Mouse (Mus musculus): ENCODE data around the gene Klf13.

Gene Klf13

DNA sequence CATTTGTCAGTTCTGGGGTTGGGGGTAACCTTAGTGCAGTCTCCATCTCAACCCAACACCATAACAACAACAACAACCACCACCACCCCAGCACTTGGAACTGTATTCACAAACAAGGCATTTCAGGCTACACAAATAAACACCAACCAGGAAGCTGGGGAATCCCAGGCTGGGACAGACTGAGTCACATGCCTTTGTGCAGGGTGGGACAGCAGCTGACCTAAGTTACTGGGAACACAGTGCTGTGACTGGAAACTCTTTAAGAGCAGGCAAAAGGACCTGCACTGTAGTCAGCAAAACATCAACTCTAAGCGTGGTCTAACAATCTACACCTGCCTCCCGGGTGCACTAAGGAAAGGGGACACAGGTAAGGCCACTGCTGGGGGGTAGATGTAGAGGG, 33.5 kb downstream of the Klf13 start:
- DNase-seq = no peak

DNA sequence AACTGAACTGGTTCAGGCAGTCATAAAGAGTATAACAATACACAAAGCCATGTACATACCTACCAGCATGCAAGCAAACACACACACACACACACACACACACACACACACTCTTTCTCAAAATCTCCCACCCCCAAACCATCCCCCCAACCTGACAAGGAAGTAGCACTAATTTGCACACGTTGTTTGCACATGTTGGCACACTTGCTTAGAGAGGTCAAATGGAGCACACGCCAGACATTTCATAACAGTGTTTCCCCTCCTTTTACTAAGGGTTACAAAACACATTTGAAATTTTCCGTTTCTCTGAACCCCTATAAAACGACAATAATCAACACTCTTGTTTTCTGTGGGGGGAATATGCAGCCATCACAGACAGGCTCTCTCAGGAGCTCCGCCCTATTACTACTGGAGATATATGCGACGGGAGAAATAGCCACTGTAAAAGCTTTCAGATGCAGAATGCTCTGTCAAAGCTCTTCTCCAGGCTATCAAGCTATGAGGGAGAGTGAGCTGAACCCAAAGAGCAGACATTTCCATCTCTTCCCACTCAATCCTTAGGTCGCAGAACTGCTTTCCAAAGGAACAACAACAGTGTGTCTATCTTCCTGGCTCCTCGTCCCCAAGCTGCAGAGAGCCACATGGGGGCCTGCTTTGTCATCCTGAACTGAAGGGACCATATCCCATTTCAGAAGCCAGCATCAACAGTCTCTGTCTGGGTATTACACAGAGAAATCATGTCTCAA, 34.9 kb downstream of the Klf13 start:
- no peak for DNase-seq

DNA sequence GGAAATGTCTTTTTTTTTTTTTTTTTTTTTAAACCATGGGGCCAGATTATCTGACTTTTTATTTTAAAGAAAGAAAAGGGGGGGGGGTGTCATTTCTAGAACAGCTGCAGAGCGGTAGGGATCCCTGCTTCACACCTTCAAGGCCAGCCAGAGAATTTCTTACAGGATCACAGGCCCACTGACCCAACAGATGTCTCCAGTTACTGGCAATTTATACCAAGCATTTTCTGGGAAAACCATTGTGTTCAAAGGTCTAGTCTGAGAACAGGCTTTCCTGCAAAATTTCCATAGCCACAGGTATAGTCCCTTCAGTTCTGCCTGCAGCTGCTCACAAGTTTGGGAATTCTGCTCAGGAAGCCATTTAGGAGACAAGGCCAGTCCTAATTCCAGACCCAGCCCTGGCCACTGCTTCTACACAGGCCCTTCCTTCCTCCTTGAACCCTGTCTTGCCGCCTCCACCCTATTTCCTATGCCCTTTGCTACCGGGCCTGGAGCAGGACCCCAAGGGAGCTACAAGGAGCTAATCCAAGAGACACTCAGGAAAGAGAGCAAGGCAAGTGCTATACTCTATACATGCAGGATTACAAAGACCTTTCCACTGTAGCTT, 36.0 kb downstream of the Klf13 start:
- no peak for DNase-seq

GRCm38 (mm10) chr7:63901942-63902341, 36.8 kb downstream of the Klf13 start:
- DNase-seq = no peak

GRCm38 (mm10) chr7:63901346-63901745, 37.4 kb downstream of the Klf13 start:
- peak; percentile 76 for DNase-seq

DNA sequence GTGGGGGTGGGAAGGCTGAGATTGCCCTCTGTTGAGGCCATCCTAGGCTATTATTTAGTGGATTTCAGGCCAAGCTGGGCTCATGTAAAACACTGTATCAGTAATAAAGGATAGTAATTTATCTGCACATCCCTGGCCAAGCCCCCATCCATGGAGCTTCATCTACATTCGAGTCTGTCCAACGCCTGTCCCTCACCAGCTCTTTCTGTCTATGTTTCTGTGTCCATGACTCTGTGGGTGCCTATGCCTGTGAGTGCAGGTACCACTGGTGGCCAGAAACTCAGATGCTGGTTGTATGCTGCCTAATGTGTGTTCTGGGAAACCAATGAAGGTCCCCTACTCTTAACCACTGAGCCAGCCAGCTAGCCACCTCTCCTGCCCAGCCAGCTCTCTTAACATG, 38.3 kb downstream of the Klf13 start:
- no peak for DNase-seq

DNA sequence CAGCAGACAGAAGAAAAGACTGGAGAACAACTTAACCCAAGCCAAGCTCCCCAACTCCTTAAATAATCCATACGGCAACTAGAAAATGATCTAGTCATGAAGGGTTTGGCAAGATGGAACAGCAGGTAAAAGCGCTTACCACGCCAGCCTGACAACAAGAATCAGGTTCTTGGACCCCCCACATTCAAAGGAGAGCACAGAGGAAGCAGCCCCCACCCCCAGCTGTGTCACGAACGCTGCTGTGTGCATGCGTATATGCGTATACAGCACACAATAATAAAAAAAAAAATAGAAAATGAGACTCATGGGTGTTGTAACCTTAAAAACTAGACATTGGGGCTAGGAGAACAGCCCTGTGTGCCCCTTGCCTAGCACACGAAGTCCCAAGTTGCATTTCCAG, 38.8 kb downstream of the Klf13 start:
- DNase-seq = no peak

GRCm38 (mm10) chr7:63898201-63898600, 40.5 kb downstream of the Klf13 start:
- no peak for DNase-seq

DNA sequence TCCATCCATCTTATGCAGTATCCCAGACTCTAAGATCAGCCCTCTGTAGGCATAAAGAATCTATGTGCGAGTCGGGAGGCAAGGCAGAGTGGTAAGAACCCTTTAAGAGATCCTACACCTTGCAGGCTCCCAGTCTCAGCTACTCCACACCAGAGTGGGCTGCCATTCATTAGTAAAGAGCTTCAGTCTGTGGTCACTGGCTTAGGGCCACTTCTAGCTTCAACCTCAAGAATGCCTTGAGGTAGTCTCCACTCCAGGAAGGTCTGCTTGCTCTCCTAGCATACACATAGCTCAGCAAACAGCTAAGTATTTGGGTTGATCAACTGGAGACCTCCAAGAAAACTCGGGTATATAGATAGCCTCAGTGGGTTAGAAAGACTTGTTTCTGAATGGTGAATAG, 41.1 kb downstream of the Klf13 start:
- DNase-seq = no peak

GRCm38 (mm10) chr7:63896968-63897468, 41.7 kb downstream of the Klf13 start:
- peak; percentile 98 for DNase-seq

GRCm38 (mm10) chr7:63896276-63896967, 42.3 kb downstream of the Klf13 start:
- peak; percentile 74 for DNase-seq

- no peak for DNase-seq
Observed at GRCm38 (mm10) chr7:63895223-63895622, 43.5 kb downstream of the Klf13 start.

DNA sequence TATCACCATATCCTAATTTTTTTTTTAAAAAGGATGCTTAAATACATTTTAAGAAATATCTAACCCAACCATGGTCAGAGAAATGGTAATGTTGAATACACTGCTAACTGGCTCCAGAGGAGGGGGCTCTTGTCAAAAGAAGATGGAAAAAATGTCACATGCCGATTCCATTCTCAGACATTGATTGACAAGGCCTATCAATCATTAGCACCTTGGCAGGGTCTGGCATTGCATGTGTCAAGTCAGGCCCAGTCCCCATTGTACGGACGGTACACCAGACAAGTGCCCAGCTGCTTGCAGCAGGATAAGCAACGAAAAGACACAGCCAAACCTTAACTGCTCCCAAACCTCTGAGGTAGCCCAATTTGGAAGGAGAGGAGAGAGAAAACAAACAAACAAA, 44.1 kb downstream of the Klf13 start:
- DNase-seq = no peak

GRCm38 (mm10) chr7:63893729-63894128, 45.0 kb downstream of the Klf13 start:
- no peak for DNase-seq

DNA sequence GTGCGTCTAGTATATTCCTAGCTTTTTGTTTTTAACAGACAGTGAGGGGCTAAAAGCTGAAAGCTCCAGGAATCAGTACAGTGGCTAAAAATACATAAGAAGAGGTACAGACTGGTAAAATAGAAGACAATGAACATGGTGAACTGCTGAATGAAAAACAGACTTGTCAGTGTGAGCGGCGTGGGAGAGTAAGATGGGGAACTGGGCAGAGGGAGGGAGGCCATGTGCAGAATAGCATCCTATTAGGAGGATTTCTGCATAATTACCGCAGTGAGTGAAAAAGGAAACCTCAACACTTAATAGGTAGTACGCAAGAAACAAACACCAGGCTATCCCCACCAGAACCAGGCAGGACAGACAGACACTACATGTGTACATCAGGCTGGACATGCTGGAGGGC, 45.5 kb downstream of the Klf13 start:
- DNase-seq = no peak

DNA sequence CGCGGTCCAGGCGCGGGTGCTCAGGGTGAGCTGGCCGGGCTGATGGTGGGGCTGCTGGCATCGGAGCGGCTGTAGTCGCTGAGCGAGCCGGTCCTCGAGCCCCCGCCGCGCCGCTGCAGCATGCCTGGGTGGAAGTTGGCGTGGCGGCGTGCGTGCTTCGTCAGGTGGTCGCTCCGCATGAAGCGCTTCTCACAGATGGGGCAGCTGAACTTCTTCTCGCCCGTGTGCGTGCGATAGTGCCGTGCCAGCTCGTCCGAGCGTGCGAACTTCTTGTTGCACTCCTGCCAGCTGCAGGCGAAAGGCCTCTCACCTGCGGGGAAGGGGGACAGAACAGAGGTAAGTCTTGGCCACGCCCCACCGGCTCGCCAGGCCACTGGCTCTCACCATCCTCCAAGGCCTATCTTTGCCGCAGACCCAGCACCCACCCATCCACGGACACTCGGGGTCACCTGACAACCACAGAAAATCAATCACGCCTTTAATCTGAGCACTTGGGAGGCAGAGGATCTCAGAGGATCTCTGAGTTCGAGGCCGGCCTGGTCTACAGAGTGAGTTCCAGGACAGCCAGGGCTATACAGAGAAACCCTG, 47.1 kb downstream of the Klf13 start:
- DNase-seq = peak; percentile 60

- peak; percentile 50 for DNase-seq
Observed at GRCm38 (mm10) chr7:63889116-63889975, 49.4 kb downstream of the Klf13 start.

- DNase-seq = no peak
Observed at GRCm38 (mm10) chr7:63888674-63889073, 50.0 kb downstream of the Klf13 start.

DNA sequence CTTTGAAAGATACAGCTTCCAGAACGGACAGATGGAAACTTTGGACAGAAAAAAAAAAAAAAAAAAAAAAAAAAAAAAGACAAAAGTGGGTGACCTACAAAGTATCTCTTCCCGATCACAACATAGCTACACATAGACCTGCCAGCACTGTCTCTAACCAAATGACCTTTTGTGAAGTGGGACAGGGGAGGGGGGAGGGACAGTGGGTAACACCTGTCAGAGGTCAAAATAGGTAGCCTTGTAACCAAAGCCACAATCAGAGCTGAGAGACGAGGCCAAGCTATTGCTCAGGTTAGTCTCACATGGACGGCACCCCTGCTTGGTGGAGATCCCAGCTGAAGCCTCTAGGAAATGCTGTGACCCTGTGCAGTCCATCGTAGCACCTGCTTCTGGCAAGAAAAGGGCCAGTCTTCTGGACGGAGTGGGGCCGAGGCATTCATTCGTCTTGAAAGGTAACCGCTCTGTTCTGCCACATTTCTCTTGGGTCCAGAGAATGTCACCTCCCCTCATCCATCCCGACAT, 51.1 kb downstream of the Klf13 start:
- no peak for DNase-seq

DNA sequence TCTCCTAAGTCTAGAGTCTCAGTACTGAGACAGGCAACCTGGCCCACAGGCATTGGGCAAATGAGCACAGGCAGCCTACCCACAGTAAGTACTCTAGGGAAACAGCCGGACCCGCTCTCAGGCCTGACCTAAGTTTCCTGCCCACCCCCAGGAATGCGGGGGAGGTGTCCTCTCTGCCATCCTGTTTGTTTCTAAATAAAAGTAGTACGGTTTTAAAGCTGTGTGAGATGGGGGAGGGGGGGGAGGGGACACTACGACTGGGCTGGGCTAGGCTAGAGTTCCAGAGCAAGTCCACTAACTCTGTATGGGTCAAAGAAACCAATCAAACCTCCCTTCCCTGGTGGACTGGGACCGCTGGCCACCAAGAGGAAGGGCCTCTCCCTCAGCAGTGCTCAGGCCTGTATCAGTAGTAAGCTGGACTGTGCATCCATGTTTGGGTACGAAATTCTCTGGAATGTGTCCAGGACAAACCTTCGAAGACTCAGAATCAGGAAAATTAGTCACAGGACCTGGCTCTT, 51.6 kb downstream of the Klf13 start:
- DNase-seq = no peak

DNA sequence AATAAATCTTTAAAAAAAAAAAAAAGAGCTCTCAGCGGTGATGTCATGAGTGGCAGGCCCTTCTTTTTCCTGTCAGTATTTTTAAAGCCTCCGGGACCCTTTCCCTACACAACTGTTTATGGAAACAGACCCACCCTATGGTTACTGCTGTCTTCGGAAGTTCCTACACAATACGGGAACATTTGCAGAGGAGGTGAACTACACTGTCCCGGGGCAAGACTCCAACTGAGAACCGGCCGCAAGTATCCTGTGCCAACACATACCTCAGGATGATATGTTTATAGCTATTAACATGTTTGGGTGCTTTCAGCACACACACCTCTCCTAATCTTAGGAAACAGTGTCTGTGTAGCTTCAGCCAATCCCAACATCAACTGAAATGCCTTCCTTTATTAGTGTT, 53.7 kb downstream of the Klf13 start:
- DNase-seq = no peak

DNA sequence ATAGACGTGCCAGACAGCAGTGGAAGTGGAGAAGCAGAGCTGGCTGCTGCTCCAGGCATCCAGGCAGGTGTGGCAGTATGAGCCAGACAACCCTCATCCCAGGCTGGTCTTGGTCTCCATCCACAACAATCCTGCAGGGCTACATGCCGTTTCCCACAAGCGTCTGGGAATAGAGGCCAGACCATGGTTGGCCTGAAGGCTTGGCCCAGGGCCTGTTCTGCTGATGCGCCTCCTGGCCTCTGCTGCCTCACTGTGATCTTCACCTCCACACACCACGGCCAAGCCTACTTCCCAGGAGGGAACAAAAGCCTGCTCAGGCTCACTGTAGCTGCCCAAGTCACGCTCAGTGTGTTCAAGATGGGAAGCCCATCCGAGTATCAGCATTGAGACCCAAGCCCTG, 56.0 kb downstream of the Klf13 start:
- peak; percentile 82 for DNase-seq

All from cerebellum, adult 9-11 months (tissue).